Mouse (Mus musculus) olfactory bulb, adult 2 months (tissue): Measurements from ENCODE around the gene Gpx3.

Experiments used
- CTCF ChIP-seq: fragments of 200-500 bp; IDR thresholded peaks from 2 replicates; pipeline ENCODE4 v1.5.1; 2012; ENCODE audit warnings: low read depth, mild to moderate bottlenecking, low read length, moderate library complexity; ENCODE audit not compliant: insufficient read depth
- POLR2A ChIP-seq: fragments of 200-500 bp; IDR thresholded peaks from 2 replicates; pipeline ENCODE4 v1.6.1; 2012; ENCODE audit warnings: mild to moderate bottlenecking, low read depth, low read length, moderate library complexity; ENCODE audit not compliant: insufficient read depth

DNA sequence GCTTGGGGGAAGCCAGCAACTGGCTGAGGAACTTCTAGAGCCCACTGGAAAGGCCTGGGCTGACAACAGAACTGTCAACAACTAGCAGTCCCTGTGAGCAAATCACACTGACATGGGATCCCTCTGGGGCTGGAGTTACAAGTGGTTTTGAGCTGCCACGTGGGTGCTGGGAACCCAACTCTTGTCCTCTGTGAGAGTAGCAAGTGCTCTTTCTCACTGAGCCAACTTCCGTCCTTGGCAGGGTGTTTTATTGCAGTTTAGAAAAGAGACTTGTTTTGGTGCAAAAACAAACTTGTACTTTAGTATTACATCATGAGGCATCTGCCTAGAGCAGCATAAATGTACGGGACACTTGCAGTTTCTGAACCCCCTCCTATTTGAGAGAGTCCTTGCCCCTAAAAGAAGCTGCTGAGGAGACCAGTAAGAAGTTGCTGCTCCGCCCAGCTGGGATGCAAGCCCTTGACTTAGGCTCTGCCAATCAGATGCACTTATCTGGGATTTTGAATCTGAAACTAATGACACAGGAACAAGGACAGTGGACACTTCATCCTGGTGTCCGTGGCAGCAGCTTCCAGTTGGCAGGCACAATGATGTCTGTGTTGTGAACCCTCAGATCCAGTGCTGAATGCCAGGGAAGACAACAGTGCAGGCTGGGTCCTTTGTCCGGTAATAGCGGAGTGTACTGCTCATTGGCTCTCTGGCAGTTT, 30.3 kb upstream of the Gpx3 start:
- TF ChIP-seq CTCF (no peak), POLR2A (no peak)
